Mouse (Mus musculus) spleen, postnatal 36 days (tissue): ENCODE measurements around the gene Noto.
"Not testable (repeated sequence)": the region's sequence is repeated elsewhere in the genome, so short reads cannot be mapped to it uniquely, and the experiment has no call there.

Experiments
- DNase-seq, 2 experiments: peaks; one replicate each; pipeline ENCODE4 v3.0.0; 2022; ENCODE audit warnings: low spot score in 2 of 2, mixed read lengths in 1 of 2

Gene Noto

DNA sequence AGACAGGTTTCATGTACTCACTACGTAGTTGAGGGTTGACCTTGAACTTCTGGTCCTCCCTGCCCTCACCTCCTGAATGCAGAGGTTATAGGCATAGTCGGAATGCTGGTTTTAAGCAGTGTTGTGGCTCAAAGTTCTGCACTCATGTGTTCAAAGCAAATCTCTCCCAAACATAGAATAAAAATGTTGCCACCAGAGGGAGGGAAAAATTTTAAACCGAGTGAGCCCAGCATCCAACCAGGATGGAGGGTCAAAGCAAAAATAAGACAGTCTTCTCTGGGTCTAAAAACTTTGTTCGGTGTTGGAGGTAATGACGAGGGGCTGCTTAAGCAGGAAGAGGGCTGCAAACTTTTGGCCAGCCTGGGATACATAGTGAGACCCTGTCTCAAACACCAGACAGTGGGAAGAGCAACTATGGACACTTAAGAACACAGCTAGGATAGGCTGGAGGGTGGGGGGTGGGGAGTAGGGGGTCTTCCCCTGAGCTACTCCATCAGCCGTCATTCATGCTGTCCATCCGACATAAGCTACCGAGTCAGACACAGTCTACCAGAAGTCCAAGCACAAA, 7.7 kb downstream of the Noto start:
- DNase-seq, result no peak

- DNase-seq, result peak; percentile 81 to 86
These were observed 8.3 kb downstream of the Noto start, which contains the start of gene Smyd5 for GRCm38 (mm10) chr6:85431842-85432431. Gene Smyd5, plus strand, starts transcription at chr6:85431989.

DNA sequence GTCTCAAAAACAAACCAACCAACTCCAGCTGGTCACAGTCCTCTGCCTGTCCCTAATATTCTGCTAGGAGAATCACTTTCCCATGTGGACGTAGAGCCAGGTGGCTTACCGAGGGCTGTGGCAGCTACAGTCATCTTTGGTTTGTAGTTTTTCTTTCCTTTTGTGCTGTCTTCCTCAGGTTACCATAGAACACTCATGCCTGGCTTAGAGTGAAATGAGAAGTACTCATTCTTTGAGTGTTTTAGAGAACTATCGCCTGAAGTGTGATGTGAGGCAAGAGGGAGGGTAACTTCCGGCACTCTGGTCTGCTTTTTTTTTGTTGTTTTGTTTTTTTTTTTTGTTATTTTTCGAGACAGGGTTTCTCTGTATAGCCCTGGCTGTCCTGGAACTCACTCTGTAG, 10.2 kb downstream of the Noto start:
- no peak for DNase-seq

DNA sequence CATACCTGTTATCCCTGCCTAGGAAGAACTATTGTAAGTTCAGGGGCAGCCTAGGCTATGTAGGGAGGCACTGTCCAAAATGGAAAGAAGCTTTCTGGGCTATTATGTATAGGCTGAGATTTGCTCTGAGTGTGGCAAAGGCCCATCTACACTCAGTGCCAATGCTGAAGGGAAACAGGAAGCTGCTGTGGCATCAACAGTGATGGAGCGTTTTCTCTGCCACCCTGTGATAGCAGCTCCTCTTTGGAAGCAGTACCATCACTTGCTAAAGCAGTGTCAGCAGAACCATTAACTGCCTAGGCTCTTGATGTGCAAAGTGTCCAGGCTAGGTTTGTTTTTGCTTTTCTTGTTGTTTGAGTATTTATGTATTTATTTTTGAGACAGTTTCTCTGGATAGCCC, 12.5 kb downstream of the Noto start:
- DNase-seq, result no peak

GRCm38 (mm10) chr6:85436631-85437030, 12.9 kb downstream of the Noto start:
- DNase-seq, result no peak

DNA sequence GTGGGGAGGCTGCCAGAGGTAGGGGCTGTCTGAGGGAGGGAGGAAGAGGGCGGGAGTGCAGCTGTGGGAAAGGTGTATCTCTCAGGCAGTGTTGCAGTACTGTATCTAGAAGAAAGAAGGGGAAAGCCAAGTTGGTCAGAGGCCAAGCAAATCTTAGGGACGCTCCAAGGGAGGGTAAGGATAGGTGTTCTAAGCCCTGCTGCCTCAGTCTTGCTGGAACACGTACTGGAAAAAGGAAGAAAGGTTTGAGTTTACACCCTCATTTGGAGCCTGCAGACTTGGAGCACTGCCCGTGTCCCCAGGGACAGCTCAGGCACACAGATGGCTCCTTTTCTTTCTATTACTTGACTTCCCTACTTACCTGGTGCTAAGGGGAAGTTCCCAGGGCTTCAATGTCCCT, 17.5 kb downstream of the Noto start:
- DNase-seq, result no peak

DNA sequence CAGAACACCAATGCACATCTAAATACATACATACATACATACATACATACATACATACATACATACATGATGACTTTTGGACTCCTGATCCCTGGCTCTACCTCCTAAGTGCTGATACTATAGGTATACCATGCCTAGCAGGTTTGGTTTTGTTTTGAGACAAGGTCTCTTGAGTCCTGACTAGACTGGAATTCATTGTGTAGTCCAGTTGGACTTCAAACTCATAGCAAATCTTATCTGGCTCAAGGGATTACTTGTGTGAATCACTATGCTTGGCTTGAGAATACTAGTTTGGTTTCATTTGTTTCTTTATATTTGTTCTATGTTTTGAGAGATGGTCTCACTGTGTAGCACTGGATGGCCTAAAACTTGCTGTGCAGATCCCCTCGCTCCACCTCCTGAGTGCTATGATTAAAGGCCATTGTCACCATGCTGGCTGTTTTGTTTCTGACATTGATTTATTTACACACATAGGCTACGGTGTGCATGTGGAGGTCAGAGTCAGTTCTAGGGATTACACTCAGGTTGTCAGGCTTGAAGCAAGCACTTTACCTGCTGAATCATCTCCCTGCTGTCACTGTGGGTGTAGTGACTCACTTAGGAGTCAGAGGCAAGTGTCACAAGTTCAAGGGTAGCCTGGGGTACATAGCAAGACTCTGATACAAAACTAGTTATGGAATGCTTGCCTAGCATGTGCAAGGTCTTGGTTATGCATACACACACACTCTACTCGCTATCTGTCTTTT, 20.0 kb downstream of the Noto start:
- DNase-seq, result no peak

GRCm38 (mm10) chr6:85444266-85444965, 20.7 kb downstream of the Noto start:
- no peak for DNase-seq

DNA sequence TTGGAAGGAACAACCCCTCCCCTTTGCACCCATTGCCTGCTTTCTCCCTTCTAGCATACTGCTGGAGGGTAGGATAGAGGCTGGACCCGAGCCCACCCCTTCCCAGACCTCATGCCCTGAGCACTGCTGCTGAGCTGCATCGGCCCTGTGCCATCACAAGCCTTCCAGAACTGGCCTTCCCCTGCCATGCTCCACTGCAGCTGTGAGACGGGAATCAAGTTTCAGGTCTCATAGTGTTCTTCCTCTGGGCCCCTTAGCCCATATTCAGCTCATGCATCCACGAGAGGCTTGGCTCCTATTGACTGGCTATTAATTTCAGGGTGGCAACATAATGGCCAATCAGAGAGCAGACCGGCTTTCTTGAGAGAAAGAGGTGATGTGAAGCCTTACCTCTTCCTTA, 21.6 kb downstream of the Noto start:
- no peak for DNase-seq

- no peak for DNase-seq
These were observed 23.7 kb downstream of the Noto start for GRCm38 (mm10) chr6:85447351-85447750.

GRCm38 (mm10) chr6:85450140-85450539, 26.5 kb downstream of the Noto start:
- DNase-seq, result not testable (repeated sequence)

DNA sequence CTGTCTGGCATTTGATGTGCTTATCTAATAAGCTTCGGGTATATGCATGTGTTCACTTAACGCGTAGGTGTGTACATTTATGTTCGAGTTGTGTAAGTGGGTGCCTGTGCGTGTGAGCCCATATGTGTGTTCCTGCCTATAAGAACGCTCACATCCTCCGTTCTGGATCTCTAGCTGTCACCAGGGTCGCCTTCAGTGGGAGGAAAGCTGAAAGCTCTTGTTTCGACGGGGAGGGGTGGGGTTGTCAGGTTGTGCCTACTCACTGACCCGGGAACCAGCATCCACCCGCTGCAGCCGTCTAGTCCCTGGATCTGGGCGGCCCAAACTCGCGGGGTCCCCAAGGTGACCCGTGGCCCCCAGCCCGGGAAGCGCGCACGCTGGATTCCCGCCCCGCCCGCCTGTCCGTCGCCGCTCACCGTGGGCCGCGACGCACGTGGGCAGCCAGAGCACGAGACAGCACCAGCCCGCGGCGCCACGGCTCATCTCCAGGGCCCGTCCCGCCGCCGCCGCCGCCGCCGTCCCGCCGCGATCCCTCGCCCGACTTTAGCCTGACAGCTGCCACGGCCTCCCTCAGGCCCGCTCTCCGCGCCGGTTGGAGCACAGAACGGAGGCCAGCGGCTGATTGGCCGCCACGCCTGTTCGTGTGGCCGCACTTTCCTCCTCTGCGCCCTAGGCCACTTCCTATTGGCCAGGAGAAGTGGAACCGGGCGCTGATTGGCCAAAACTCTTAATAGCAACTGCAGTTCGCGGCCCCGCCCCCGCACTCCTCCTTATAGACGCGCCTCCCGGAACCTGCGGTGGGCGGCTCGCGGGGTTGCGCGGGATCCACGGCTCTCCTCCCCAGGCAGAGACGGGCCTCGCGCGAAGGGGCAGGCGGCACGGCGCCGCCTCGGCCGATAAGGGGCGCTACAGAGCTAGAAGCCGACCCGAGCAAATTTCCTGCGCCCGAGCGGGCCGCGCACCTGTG, 27.3 kb downstream of the Noto start, which contains the start of gene Cct7:
Cct7 (plus strand) TSS at position 818 of the 967 bp plus-strand sequence.
- peak; percentile 98 for DNase-seq

GRCm38 (mm10) chr6:85451664-85452410, 28.2 kb downstream of the Noto start, which contains the start of gene Pradc1:
Gene Pradc1, minus strand, starts transcription at chr6:85451970.
- DNase-seq, result peak; percentile 98

- DNase-seq, result no peak
These were observed 28.7 kb downstream of the Noto start for GRCm38 (mm10) chr6:85452411-85452665.

GRCm38 (mm10) chr6:85452816-85453215, 29.1 kb downstream of the Noto start:
- peak in 1 of 2 experiments; percentile 6 for DNase-seq

- no peak for DNase-seq
These were observed 35.9 kb downstream of the Noto start for GRCm38 (mm10) chr6:85459621-85460020.

DNA sequence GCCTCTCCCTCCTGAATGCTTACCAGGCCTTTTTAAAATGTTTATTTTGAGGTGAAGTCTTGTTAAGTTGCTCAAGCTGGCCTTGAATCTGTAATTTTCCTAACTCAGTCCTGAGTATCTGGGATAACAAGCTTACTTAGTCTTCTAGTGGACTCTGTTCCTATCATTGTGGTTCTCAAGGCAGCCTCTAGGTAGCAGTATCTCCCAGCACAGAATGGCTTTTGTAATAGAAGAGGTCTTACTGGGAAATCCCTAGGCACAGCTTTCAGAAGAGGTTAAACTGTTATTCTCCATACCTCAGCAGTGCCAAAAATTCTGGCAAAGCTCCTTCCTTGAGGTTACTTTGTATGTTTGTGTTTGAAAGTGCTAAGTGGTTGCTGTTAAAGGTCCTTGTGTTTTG, 41.7 kb downstream of the Noto start:
- no peak for DNase-seq

DNA sequence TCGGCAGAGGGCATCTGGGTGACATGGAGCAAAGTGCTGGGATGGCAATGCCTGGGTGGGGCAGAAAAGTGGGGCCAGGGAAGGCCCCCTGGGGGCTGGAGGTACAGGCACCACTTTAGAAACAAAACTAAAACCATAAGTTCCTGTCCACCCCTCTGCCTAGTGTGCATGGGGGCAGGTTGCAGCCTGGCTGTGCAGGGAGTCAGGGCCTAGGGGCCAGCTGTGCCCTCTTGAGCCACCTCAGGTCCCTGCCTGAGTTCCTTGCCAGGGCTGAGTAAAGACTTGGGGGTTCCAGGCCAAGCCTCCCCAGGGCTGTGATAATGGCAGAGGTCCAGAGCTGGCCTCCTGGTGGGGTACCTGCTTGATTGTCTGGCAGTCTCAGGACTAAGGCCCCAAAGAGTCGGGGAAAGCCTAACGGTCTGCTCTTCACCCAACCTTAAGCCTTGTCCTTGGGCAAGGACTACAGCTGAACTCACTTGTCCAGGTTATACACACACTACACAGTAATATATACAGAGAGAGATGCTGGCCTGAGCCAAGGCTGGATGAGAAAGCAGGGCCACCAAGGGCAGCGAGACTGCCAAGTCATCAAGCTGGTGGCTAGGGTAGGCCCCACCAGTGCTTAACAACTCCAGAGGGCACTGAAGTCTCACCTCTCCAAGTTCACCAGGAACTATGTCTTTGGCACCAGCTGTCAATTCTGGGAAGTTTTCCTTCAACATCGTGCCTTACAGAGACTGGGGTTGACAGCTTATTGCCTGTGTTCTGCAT, 46.2 kb downstream of the Noto start:
- DNase-seq, result no peak

DNA sequence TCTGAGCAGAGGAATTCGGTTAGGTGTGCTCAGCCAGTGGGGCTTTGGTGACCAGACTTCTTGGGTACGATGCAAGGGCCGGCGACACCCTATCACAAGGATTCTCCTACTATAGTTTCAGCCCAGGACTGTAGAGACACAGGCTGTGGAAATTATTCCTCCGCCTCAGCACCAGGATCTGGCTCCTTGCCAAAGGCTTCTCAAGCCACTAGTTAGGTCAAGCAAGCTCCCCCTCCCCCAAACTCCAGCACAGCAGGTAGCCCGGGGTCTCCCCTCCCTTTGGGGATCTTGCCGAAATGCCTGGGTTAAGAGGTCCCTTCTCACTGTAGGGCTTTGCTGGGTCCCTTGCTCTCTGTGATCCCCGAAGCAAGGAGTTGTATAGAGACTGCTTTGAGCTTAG, 48.3 kb downstream of the Noto start:
- no peak for DNase-seq

GRCm38 (mm10) chr6:85472542-85472941, 48.9 kb downstream of the Noto start:
- DNase-seq, result no peak
